ENCODE assay signal across 22 mouse cellular contexts in genomic region chr6:141267888-141268570, GRCm38 (mm10). TPM values are rescaled to one million over a fixed set of nuclear protein-coding genes. Genes with fewer than 3 reads are reported as not detected.
"Had no signal": no experiment of that assay in that cellular context is flagged by ENCODE, and none has a peak within 500 bp of the region (broad histone marks: within the 10 kb centered on the region; RNA-seq: fewer than 3 reads in every experiment).

No protein-coding gene starts in this region.

- H3K4me3 ChIP-seq: kidney, embryonic 15.5 days; left cerebral cortex, adult 2 months; limb, embryonic 12.5 days; limb, embryonic 15.5 days; lung, embryonic 15.5 days; megakaryocyte, embryonic 14.5 days; midbrain, embryonic 10.5 days; midbrain, embryonic 13.5 days; myocyte; neural tube, embryonic 13.5 days; stomach, embryonic 15.5 days had no signal

- H3K27me3 ChIP-seq: kidney, embryonic 15.5 days; limb, embryonic 12.5 days; limb, embryonic 15.5 days; lung, embryonic 15.5 days; megakaryocyte, embryonic 14.5 days; midbrain, embryonic 13.5 days; neural tube, embryonic 13.5 days; stomach, embryonic 15.5 days had no signal

- ATAC-seq: liver, postnatal 0 days; midbrain, embryonic 13.5 days; midbrain, embryonic 16.5 days had no signal

- H3K4me2 ChIP-seq: kidney, embryonic 15.5 days; limb, embryonic 12.5 days; limb, embryonic 15.5 days; liver, embryonic 11.5 days; lung, embryonic 15.5 days; midbrain, embryonic 13.5 days; neural tube, embryonic 13.5 days; stomach, embryonic 15.5 days had no signal

- H3K9ac ChIP-seq: kidney, embryonic 15.5 days; limb, embryonic 12.5 days; limb, embryonic 15.5 days; liver, embryonic 14.5 days; liver, postnatal 0 days; lung, embryonic 15.5 days; midbrain, embryonic 13.5 days; neural tube, embryonic 13.5 days; stomach, embryonic 15.5 days had no signal

- H3K4me1 ChIP-seq: limb, embryonic 15.5 days; midbrain, embryonic 10.5 days; midbrain, embryonic 13.5 days; neural tube, embryonic 13.5 days had no signal

- H3K27ac ChIP-seq: kidney, embryonic 15.5 days; left cerebral cortex, adult 2 months; limb, embryonic 12.5 days; limb, embryonic 15.5 days; liver, embryonic 14.5 days; lung, embryonic 15.5 days; midbrain, embryonic 10.5 days; midbrain, embryonic 13.5 days; neural tube, embryonic 13.5 days; stomach, embryonic 15.5 days had no signal

- H3K9me3 ChIP-seq: kidney, embryonic 15.5 days; limb, embryonic 12.5 days; limb, embryonic 15.5 days; lung, embryonic 15.5 days; megakaryocyte, embryonic 14.5 days; midbrain, embryonic 10.5 days; midbrain, embryonic 13.5 days; neural tube, embryonic 13.5 days; stomach, embryonic 15.5 days had no signal

- H3K36me3 ChIP-seq: kidney, embryonic 15.5 days; limb, embryonic 12.5 days; limb, embryonic 15.5 days; lung, embryonic 15.5 days; midbrain, embryonic 10.5 days; midbrain, embryonic 13.5 days; neural tube, embryonic 13.5 days; stomach, embryonic 15.5 days had no signal

- DNase-seq: kidney, adult 8-10 months; layer of hippocampus, postnatal 36 days; liver, postnatal 0 days; lung, postnatal 36 days; retina, postnatal 1 day; right cerebral cortex, postnatal 25 days; spleen, adult 18-20 months; thymus, postnatal 25 days had no signal

RNA-seq across cellular contexts. Expression of gene Pde3a, which starts 19.0 kb away (rescaled TPM):
- polyA plus RNA-seq: myocyte had no signal
